Mouse (Mus musculus): ENCODE results near the gene Slc25a19.

GRCm38 (mm10) chr11:115598309-115598708 is 29.8 kb downstream of the Slc25a19 start:
- no peak for TF ChIP-seq GATA1 (IDR thresholded peaks at IDR 0.05; ENCODE audit: borderline replicate concordance, low read length)
- no peak for TF ChIP-seq FLI1 (IDR thresholded peaks at IDR 0.05; ENCODE audit: low read length)
